Mouse (Mus musculus): ENCODE measurements around the gene Crb3. TPM values are rescaled to one million over a fixed set of nuclear protein-coding genes. Genes with fewer than 3 reads are reported as not detected.

Crb3 gene
- polyA plus RNA-seq, 1 experiment: 395 TPM

- 73% methylated on average over 10 of the region's 10 CpGs for WGBS
Observed at GRCm38 (mm10) chr17:57112768-57113474, 54.0 kb downstream of the Crb3 start.

More at GRCm38 (mm10) chr17:57112768-57113474, 54.0 kb downstream of the Crb3 start:
- H3K27me3 ChIP-seq (ENCODE audit: control insufficient read depth, insufficient read depth, low read length): peaks cover 2% of the 10 kb centered on the region; the same call in 1 of the 2 replicates
- no peaks in the 10 kb centered on the region; the same call in 1 of the 2 replicates for H3K4me1 ChIP-seq (ENCODE audit: control insufficient read depth, insufficient read depth, insufficient read length, low read length)
- no peak overlapping the region for H3K4me3 ChIP-seq (ENCODE audit: low read depth, low read length)
- H3K36me3 ChIP-seq (ENCODE audit: control insufficient read depth, insufficient read depth, low read length): no peaks in the 10 kb centered on the region
- TF ChIP-seq POLR2A (IDR thresholded peaks at IDR 0.05; ENCODE audit: low read depth, low read length): no peak
- no peak overlapping the region for H3K27ac ChIP-seq (ENCODE audit: insufficient read depth, low read depth, low read length)

Other genes starting within 250 kb of the Crb3 start
- gene Rfx2, start 228.1 kb upstream of the Crb3 start, polyA plus RNA-seq (2012; rRNA removed): 7.7 and 15.4 TPM in 2 replicates
- not detected in 2 replicates for gene Acsbg2, start 184.7 kb upstream of the Crb3 start, polyA plus RNA-seq (2012; rRNA removed)
- not detected in 2 replicates for gene 1700061G19Rik, start 183.6 kb upstream of the Crb3 start, polyA plus RNA-seq (2012; rRNA removed)
- gene Mllt1, start 123.7 kb upstream of the Crb3 start, polyA plus RNA-seq (2012; rRNA removed): 25.0 and 46.3 TPM in 2 replicates
- 9.0 and 28.9 TPM in 2 replicates for gene Acer1, start 77.0 kb upstream of the Crb3 start, polyA plus RNA-seq (2012; rRNA removed)
- 86.2 and 132 TPM in 2 replicates for gene Clpp, start 68.8 kb upstream of the Crb3 start, polyA plus RNA-seq (2012; rRNA removed)
- gene Alkbh7, start 61.8 kb upstream of the Crb3 start, polyA plus RNA-seq (2012; rRNA removed): 40.8 and 63.7 TPM in 2 replicates
- gene Pspn, start 59.1 kb upstream of the Crb3 start, polyA plus RNA-seq (2012; rRNA removed): not detected in 2 replicates
- 17.1 and 43.5 TPM in 2 replicates for gene Gtf2f1, start 47.8 kb upstream of the Crb3 start, polyA plus RNA-seq (2012; rRNA removed)
- gene Gm17949, start 47.6 kb upstream of the Crb3 start, polyA plus RNA-seq (2012; rRNA removed): not detected in 2 replicates
- 32.3 and 66.4 TPM in 2 replicates for gene Khsrp, start 27.6 kb upstream of the Crb3 start, polyA plus RNA-seq (2012; rRNA removed)
- gene Slc25a41, start 17.5 kb upstream of the Crb3 start, polyA plus RNA-seq (2012; rRNA removed): not detected in 2 replicates
- 13.3 and 14.3 TPM in 2 replicates for gene Slc25a23, start 758 bp downstream of the Crb3 start, polyA plus RNA-seq (2012; rRNA removed)
- 9.1 and 13.6 TPM in 2 replicates for gene Dennd1c, start 19.4 kb downstream of the Crb3 start, polyA plus RNA-seq (2012; rRNA removed)
- 3.3 TPM in 2 replicates for gene Tubb4a, start 28.7 kb downstream of the Crb3 start, polyA plus RNA-seq (2012; rRNA removed)
- gene Tnfsf9, start 46.2 kb downstream of the Crb3 start, polyA plus RNA-seq (2012; rRNA removed): 2.3 and 2.6 TPM in 2 replicates
- gene Cd70, start 90.7 kb downstream of the Crb3 start, polyA plus RNA-seq (2012; rRNA removed): not detected in 2 replicates
- gene Tnfsf14, start 135.1 kb downstream of the Crb3 start, polyA plus RNA-seq (2012; rRNA removed): 0.79 and 0.98 TPM in 2 replicates
- 17.9 and 40.9 TPM in 2 replicates for gene C3, start 169.0 kb downstream of the Crb3 start, polyA plus RNA-seq (2012; rRNA removed)
- 25.6 and 46.5 TPM in 2 replicates for gene Gpr108, start 189.3 kb downstream of the Crb3 start, polyA plus RNA-seq (2012; rRNA removed)
- 11.0 and 30.3 TPM in 2 replicates for gene Trip10, start 190.3 kb downstream of the Crb3 start, polyA plus RNA-seq (2012; rRNA removed)
- gene Vav1, start 220.0 kb downstream of the Crb3 start, polyA plus RNA-seq (2012; rRNA removed): 3.5 and 6.1 TPM in 2 replicates

All from small intestine, adult 2 months (tissue).